Mouse (Mus musculus): Measurements from ENCODE around the gene Jak1. TPM values are rescaled to one million over a fixed set of nuclear protein-coding genes. Genes with fewer than 3 reads are reported as not detected.

The Jak1 gene
- total and polyA plus RNA-seq, 3 experiments: 37.3 to 41.9 TPM; not detected in 1

GRCm38 (mm10) chr4:101187381-101187780 is 77.7 kb downstream of the Jak1 start:
- H3K4me3 ChIP-seq (ENCODE audit: control insufficient read depth in 1 of 2, insufficient read depth in 1 of 2, low read depth in 2 of 2, low read length in 2 of 2): no peak overlapping the region
- no peak overlapping the region for H3K27ac ChIP-seq (ENCODE audit: control insufficient read depth, low read depth, low read length)
- no peak for TF ChIP-seq TAL1 (IDR thresholded peaks at IDR 0.05; ENCODE audit: low read length)
- TF ChIP-seq HCFC1 (IDR thresholded peaks at IDR 0.05; ENCODE audit: low read depth, low read length): no peak
- no peak for TF ChIP-seq SIN3A (IDR thresholded peaks at IDR 0.05; ENCODE audit: low read length)
- no peak for TF ChIP-seq JUND (IDR thresholded peaks at IDR 0.05; ENCODE audit: low read depth, low read length)
- no peak for TF ChIP-seq ETS1 (IDR thresholded peaks at IDR 0.05; ENCODE audit: low read depth, low read length)
- TF ChIP-seq USF2 (IDR thresholded peaks at IDR 0.05; ENCODE audit: borderline replicate concordance in 1 of 2, insufficient read depth in 1 of 2, low read depth in 1 of 2, low read length in 2 of 2): no peak
- no peak for TF ChIP-seq MAX (IDR thresholded peaks at IDR 0.05; ENCODE audit: low read length)
- no peak for TF ChIP-seq UBTF (IDR thresholded peaks at IDR 0.05; ENCODE audit: borderline replicate concordance, insufficient read depth, low read depth, low read length)
- no peak for TF ChIP-seq TCF12 (IDR thresholded peaks at IDR 0.05; ENCODE audit: low read depth, low read length)
- TF ChIP-seq GABPA (IDR thresholded peaks at IDR 0.05; ENCODE audit: low read depth, low read length): no peak
- peaks cover 2 to 10% of the 10 kb centered on the region in 2 experiments for H3K36me3 ChIP-seq (ENCODE audit: control insufficient read depth in 1 of 2, insufficient read depth in 2 of 2, low read length in 2 of 2)
- no peaks in the 10 kb centered on the region for H3K79me2 ChIP-seq (ENCODE audit: control insufficient read depth, insufficient read depth, low read length, poor library complexity)
- H3K9me3 ChIP-seq (replicated peaks; ENCODE audit: insufficient read depth, low read length): no peaks in the 10 kb centered on the region
- H3K27me3 ChIP-seq (ENCODE audit: control insufficient read depth in 1 of 2, insufficient read depth in 2 of 2, low read length in 2 of 2): no peaks in the 10 kb centered on the region
- H3K9ac ChIP-seq (ENCODE audit: control insufficient read depth, low read depth, low read length, poor library complexity, severe bottlenecking): no peak overlapping the region
- DNase-seq (ENCODE audit: low read depth, low spot score): no peak
- H3K4me1 ChIP-seq (ENCODE audit: control insufficient read depth in 1 of 2, insufficient read depth in 2 of 2, low read length in 2 of 2): peaks cover under 1 to 5% of the 10 kb centered on the region in 2 experiments; a peak in 3 of 4 replicates

- H3K4me3 ChIP-seq (ENCODE audit: control insufficient read depth in 1 of 2, insufficient read depth in 1 of 2, low read depth in 2 of 2, low read length in 2 of 2): no peak overlapping the region
- no peaks in the 10 kb centered on the region for H3K79me2 ChIP-seq (ENCODE audit: control insufficient read depth, insufficient read depth, low read length, poor library complexity)
- no peak overlapping the region for H3K9ac ChIP-seq (ENCODE audit: control insufficient read depth, low read depth, low read length, poor library complexity, severe bottlenecking)
- no peaks in the 10 kb centered on the region for H3K9me3 ChIP-seq (replicated peaks; ENCODE audit: insufficient read depth, low read length)
- H3K4me1 ChIP-seq (ENCODE audit: control insufficient read depth in 1 of 2, insufficient read depth in 2 of 2, low read length in 2 of 2): no peaks in the 10 kb centered on the region
- no peaks in the 10 kb centered on the region for H3K27me3 ChIP-seq (ENCODE audit: control insufficient read depth in 1 of 2, insufficient read depth in 2 of 2, low read length in 2 of 2)
- TF ChIP-seq MEF2A (IDR thresholded peaks at IDR 0.05; ENCODE audit: extremely low read depth, insufficient replicate concordance, low read depth, low read length, poor library complexity, severe bottlenecking) (no peak), ELF1 (IDR thresholded peaks at IDR 0.05; ENCODE audit: low read depth, low read length) (no peak), ZMIZ1 (IDR thresholded peaks at IDR 0.05; ENCODE audit: low read depth, low read length) (no peak), CHD1 (IDR thresholded peaks at IDR 0.05; ENCODE audit: low read depth, low read length) (no peak)
- DNase-seq (ENCODE audit: low read depth, low spot score): no peak
- no peak overlapping the region for H3K27ac ChIP-seq (ENCODE audit: control insufficient read depth, low read depth, low read length)
- H3K36me3 ChIP-seq (ENCODE audit: control insufficient read depth in 1 of 2, insufficient read depth in 2 of 2, low read length in 2 of 2): peaks cover 0 to 13% of the 10 kb centered on the region in 2 experiments; a peak in 2 of 4 replicates
Measured at GRCm38 (mm10) chr4:101186591-101186990, 78.5 kb downstream of the Jak1 start.

- H3K9me3 ChIP-seq (replicated peaks; ENCODE audit: insufficient read depth, low read length): no peaks in the 10 kb centered on the region
- no peak overlapping the region for H3K4me3 ChIP-seq (ENCODE audit: control insufficient read depth in 1 of 2, insufficient read depth in 1 of 2, low read depth in 2 of 2, low read length in 2 of 2)
- no peak overlapping the region for H3K27ac ChIP-seq (ENCODE audit: control insufficient read depth, low read depth, low read length)
- TF ChIP-seq MAX (IDR thresholded peaks at IDR 0.05; ENCODE audit: low read length) (no peak), MXI1 (IDR thresholded peaks at IDR 0.05; ENCODE audit: low read depth, low read length) (no peak), CHD1 (IDR thresholded peaks at IDR 0.05; ENCODE audit: low read depth, low read length) (no peak), POLR2AphosphoS5 (IDR thresholded peaks at IDR 0.05; ENCODE audit: borderline replicate concordance, low read depth, low read length) (no peak), ZMIZ1 (IDR thresholded peaks at IDR 0.05; ENCODE audit: low read depth, low read length) (no peak), POLR2AphosphoS2 (IDR thresholded peaks at IDR 0.05; ENCODE audit: low read length) (no peak), KAT2A (conservative IDR thresholded peaks at IDR 0.05; ENCODE audit: low read depth, low read length) (no peak), E2F4 (IDR thresholded peaks at IDR 0.05; ENCODE audit: borderline replicate concordance, low read depth, low read length) (no peak), CHD2 (IDR thresholded peaks at IDR 0.05; ENCODE audit: low read length) (no peak), ZKSCAN1 (IDR thresholded peaks at IDR 0.05; ENCODE audit: low read depth, low read length) (no peak), TCF12 (IDR thresholded peaks at IDR 0.05; ENCODE audit: low read depth, low read length) (no peak), SMC3 (IDR thresholded peaks at IDR 0.05; ENCODE audit: low read depth, low read length) (no peak), SIN3A (IDR thresholded peaks at IDR 0.05; ENCODE audit: low read length) (no peak), BHLHE40 (IDR thresholded peaks at IDR 0.05; ENCODE audit: borderline replicate concordance, low read depth, low read length) (no peak)
- no peaks in the 10 kb centered on the region for H3K27me3 ChIP-seq (ENCODE audit: control insufficient read depth in 1 of 2, insufficient read depth in 2 of 2, low read length in 2 of 2)
- peaks cover 0 to 13% of the 10 kb centered on the region in 2 experiments; a peak in 2 of 4 replicates for H3K36me3 ChIP-seq (ENCODE audit: control insufficient read depth in 1 of 2, insufficient read depth in 2 of 2, low read length in 2 of 2)
- H3K79me2 ChIP-seq (ENCODE audit: control insufficient read depth, insufficient read depth, low read length, poor library complexity): no peaks in the 10 kb centered on the region
- H3K4me1 ChIP-seq (ENCODE audit: control insufficient read depth in 1 of 2, insufficient read depth in 2 of 2, low read length in 2 of 2): peaks cover 0 to 4% of the 10 kb centered on the region in 2 experiments; a peak in 1 of 4 replicates
- DNase-seq (ENCODE audit: low read depth, low spot score): no peak
- no peak overlapping the region for H3K9ac ChIP-seq (ENCODE audit: control insufficient read depth, low read depth, low read length, poor library complexity, severe bottlenecking)
Measured at GRCm38 (mm10) chr4:101185216-101185615, 79.9 kb downstream of the Jak1 start.
